Mouse (Mus musculus) kidney, adult 11 months (tissue): ENCODE results near the gene Bcl11a.

ENCODE experiments used
- DNase-seq: peaks from one replicate; pipeline ENCODE4 v3.0.0; 2022

Gene Bcl11a

DNA sequence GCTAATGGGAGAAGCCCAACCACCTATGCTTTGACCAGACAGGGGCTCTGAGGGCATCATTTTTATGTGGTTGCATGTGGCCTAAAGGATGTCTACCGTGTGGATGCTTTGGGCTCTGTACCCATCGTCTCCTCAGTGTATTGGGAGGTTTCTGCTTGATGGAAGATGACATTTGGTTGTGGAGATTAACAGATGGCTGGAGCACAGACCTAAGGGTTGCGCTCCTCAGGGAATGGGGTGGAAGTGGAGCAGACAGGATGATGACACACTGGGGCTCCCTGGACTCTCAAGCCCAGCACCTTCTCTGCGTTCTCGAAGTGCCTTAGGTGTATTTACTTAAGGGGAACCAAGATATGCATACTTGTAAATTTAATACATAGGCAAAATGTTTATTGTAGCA lies 56.1 kb downstream of the Bcl11a start:
- DNase-seq: no peak

- no peak for DNase-seq
Observed at GRCm38 (mm10) chr11:24135244-24135643, 57.4 kb downstream of the Bcl11a start.

DNA sequence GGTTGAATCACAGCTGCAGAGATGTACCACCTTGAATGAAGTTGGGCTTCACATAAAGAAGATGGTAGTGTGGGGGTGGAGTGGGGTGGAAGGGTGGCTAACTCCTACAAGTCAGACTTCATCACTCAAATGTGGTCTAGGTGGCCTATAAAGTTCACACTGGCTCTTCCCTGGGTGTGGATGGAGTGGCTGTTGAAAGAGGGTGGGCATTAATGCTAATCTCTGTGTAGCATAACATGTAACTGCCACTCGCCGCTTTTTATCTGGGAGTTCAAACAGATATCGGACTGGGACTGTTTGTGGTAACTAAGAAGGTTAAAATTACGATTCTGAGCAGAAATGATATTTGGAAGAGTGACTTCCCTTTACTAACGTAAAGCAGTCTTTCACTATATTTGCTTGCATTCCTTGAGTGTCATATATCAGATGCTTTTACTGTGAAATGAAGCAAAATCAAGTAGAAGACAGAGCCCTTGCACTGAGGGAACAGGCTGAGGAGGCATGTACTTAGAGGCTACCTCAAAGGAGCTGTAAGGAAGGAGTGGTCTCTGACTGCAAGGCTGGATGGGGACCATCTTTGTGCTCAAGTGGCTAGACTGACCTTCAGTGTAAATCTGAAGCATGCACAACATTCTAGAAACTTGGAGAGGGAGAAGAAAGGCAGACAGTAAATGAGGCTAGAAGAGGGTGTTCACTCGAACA lies 58.4 kb downstream of the Bcl11a start:
- DNase-seq: no peak

- DNase-seq: no peak
Observed at GRCm38 (mm10) chr11:24137891-24138290, 60.0 kb downstream of the Bcl11a start.

DNA sequence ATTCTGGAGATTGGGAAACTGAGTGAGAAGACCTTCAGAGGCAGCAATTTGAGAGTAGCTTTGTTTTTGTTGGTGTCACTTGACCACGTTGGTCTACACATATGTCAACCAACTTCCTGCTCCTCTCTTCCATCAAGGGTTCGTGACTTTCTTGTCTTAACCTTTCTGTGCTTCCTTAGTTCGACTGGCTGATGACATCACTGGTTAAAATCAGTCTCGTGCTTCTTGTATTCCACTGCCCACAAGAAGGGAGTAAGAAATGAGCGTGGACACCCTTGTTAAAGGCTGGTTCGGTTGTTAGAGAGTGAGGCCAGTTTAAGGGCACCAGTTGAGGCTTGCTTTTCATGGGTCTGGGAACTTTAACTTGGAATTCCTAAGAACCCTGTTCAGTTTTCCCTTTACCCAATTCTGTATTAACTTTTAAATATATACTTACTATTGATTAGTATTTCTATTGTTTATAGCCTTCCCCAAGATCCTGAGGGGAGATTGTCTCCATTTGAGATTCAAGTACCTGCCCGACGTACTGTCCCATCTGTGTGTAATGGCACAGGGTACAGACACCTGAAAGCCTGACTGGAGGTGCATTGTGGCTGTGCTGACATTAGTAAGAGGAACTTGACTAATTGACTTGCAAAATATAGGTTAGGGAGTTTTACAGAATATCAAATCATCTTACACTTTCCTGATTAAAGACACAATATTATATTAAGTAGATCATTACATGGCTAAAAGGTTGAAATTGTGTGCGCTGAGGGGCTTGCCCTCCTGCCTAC lies 60.9 kb downstream of the Bcl11a start:
- no peak for DNase-seq

DNA sequence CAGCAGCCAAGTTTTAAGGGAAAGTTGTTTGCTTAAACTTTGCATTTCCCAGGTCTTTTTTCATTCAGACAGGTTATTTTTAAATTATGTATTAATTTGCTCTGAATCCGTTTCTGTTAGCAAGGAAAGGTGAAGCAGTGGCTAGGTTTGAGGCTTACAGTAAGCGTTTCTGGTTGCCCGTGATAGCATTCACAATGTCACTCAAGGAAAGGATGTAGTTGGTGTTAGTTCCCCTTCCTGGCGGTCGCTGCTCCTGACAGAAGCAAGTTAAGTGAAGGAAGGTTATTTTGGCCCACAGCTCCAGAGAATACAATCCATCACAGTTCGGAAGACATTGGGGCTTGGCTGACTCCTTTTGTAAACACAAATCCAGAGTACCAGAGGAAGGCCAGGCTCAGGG lies 61.6 kb downstream of the Bcl11a start:
- DNase-seq: no peak

DNA sequence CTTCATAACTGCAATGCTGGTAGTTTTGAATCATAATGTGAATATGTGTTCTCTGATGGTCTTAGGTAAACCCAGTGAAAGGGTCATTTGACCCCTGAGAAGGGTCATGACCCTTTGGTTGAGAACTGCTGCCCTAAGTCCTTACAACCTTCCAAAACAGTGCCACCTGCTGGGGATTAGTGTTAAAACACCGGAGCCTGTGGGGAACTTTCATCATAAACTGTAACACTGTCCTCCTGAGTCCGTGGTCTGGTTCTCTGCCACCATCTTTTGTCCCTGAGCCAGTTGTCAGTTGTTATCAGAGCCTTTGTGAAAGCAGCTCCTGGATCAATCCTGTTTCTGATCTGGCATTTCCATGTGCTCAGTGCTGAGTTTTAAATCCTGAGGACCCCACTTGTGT lies 62.1 kb downstream of the Bcl11a start:
- no peak for DNase-seq

GRCm38 (mm10) chr11:24140948-24141347 lies 63.1 kb downstream of the Bcl11a start:
- no peak for DNase-seq

DNA sequence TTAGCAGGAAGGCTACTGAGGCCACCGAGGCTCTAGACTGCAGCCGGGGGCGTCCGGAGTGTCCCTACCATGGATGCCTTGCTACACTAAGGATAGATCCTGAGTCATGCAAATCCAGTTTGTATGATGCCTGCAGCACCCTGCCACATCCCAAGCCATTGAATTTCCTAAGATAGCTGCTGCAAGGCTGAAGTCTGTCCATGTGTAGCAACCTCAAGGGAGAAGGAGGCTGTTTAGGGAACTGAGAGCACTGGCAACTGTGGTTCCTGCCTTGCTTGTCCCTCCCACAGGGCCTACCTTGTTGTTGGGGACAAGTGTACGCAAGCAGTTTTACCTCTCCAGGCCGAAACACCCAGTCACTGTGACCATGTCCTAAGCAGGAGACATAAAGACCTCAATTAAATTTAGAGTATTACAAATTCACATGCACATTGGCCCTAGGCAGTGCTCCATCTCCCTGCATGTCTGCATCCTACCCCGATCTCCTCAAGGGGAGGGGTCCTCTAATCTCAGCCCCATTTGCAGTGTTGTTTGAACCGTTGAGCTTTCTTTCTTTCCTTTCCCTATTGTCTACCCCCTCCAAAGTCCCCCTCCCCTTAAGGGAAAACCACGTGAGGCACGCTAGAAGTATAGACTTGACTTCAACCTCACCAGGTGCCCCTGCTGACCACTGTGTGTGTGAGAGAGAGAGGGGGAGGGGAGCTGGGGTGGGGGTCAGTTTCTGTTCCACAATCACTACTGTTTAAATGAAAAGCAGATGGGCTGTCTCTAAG lies 63.8 kb downstream of the Bcl11a start:
- no peak for DNase-seq

- no peak for DNase-seq
Observed at GRCm38 (mm10) chr11:24142316-24142715, 64.5 kb downstream of the Bcl11a start.

- DNase-seq: peak; percentile 71
Observed at GRCm38 (mm10) chr11:24144159-24144946, 66.5 kb downstream of the Bcl11a start.

DNA sequence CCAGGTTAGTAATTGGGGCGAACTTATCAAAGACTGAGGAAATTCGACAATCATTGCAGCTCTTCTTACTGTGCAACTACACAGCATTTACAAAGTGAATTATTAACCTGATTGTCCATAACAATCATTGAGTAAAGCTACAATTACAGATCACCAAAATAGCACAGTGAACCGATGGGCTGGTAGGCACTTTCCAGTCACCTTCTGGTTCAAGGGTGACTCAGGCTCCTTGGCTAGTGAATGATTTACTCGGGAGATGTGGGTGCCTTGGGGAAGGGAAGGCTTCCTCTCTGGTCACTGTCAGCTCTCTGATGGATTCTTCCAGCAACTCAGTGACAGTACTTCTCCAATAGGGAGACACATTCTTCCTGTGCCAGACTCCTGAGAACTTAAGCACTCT lies 68.2 kb downstream of the Bcl11a start:
- DNase-seq: peak; percentile 66

GRCm38 (mm10) chr11:24146437-24146836 lies 68.6 kb downstream of the Bcl11a start:
- DNase-seq: no peak

DNA sequence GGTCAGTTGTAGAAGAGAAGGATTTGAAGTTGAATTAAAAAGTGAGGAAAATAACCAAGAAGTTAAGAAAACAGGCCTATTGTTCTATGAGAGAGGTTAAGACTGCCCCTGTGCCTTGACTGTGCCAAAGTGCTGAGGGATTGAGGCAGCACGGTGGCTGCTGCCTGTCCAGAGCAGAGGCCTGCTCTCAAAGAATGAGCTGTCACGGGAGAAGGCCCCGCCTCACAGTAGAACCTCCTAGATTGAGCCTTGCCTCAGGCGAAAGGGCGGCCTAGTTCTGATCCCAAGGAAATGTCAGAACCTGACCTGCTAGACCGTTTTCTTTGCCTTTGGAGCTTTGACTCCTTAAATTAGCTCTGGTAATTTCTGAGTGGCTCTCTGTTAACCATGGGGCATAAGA lies 69.8 kb downstream of the Bcl11a start:
- no peak for DNase-seq

DNA sequence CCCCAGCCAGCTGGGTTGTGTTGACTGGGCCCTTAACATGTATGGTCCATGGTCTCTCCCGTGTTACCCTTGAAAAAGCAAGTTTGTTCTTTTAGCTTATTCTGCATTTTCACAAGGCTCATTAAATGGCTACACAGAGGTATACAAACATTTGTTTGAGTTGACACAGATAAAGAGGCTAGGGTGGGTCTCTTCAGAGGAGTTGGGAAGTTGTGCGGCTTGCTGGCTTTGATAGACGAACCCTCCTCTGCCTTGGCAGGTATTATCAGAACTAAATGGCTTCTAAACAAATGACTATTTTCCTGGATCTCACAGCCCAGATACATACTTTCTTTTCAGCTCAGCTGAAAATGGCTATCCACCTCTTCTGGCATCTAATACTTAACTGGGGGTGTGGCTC lies 70.7 kb downstream of the Bcl11a start:
- DNase-seq: no peak

GRCm38 (mm10) chr11:24149462-24150220 lies 71.8 kb downstream of the Bcl11a start:
- DNase-seq: peak; percentile 20

- no peak for DNase-seq
Observed at GRCm38 (mm10) chr11:24152076-24152784, 74.4 kb downstream of the Bcl11a start.

- DNase-seq: no peak
Observed at GRCm38 (mm10) chr11:24153049-24153448, 75.2 kb downstream of the Bcl11a start.

DNA sequence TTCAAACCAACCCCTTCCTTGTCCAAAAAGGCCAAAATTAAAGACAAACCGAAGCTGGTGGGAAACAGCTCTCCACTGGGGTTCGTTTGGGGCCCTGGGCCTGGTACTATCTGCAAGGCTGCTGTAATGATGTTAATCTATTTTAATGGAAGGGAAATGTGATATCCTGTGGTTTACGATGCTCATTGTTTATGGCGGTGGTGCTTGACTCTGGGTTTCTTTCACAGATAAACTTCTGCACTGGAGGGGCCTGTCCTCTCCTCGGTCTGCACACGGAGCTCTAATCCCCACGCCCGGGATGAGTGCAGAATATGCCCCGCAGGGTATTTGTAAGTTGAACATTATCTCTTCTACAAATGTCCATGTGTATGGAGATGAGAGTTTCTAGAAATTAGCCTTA lies 80.2 kb downstream of the Bcl11a start:
- no peak for DNase-seq

DNA sequence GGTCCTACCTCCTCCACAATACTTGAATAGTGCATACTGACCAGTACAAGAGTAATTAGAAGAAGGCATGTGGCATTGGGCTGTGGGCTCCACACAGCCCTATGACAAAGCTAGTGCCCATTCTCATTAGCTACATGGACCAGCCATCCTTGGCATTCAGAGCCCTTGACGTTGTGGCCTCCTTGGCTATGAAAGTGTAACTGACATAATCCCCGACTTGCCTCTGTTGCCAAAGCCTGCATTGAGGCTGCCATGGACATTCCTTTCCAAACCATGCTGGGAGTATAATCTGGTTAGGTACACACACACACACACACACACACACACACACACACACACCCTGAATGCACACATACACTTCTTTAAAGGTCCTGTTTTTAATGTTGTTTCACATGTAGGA lies 81.8 kb downstream of the Bcl11a start:
- no peak for DNase-seq

GRCm38 (mm10) chr11:24161458-24161857 lies 83.6 kb downstream of the Bcl11a start:
- no peak for DNase-seq
